Mouse (Mus musculus) adrenal gland, adult 8-10 months (tissue): ENCODE measurements around the gene Sf3b5. TPM values are rescaled to one million over a fixed set of nuclear protein-coding genes. Genes with fewer than 3 reads are reported as not detected.
A peak's percentile ranks its signal among the peaks of the same experiment; 100 is the strongest.
"Not testable (repeated sequence)": the region's sequence is repeated elsewhere in the genome, so short reads cannot be mapped to it uniquely, and the experiment has no call there.

Source experiments
- DNase-seq: peaks from one replicate; pipeline ENCODE4 v3.0.0; 2022
- total RNA-seq, 4 experiments: library from RNA; stranded (reverse); gene quantifications; 2 replicates each; pipeline ENCODE4 v1.2.4; 2022

Gene Sf3b5
- total RNA-seq, 4 experiments from 2014 or later, result 11.5 to 14.3 (median 12.5) TPM

DNA sequence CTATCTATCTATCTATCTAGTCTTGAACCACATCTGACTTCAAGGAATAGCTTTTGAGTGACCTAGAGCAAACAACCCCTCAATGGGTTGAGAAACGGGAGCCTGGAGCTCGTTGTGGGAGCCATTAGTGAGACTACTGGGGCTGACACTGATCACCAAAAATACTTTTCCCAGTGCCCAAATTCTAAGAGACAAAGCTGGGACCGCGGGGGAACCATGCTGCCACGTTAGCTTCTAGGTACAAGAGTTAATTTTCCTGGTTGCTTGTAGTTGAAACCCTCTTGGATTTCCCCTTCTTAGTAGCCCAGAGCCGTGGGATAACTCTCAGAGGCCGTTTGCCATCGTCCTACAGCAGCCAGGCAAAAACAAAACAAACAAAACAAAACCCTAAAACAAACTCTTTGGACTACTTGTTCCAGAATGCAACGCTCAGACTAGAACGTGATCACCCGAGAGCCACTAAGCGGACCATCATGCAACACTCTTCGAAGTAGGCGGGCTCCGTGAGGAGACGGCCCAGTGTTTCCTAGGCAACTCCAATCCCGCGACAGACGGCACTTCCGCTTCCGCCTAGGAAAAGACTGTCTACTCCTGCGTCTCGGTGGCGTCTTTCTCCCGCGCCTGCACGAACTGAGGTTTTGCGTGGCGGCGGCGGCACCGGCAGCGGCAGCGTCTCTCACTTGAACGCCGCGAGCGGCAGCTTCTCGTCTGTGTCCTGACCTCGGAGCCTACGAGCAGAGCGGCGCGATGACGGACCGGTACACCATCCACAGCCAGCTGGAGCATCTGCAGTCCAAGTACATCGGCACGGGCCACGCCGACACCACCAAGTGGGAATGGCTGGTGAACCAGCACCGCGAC lies 3.0 kb downstream of the Sf3b5 start:
- peak; percentile 96 for DNase-seq

DNA sequence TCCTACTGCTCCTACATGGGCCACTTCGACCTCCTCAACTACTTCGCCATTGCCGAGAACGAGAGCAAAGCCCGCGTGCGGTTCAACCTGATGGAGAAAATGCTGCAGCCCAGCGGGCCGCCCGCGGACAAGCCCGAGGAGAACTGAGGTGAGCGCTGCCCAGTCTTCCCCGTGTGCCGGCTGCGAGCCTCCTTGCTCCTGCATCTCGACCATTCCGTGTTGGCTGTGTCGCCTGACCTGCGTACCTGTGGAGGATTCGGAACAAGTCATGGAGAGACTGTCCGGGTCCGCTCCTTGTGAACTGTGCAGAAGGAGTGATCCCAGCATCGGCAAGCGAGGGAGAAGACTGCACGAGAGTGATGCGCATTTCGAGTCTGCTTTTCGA lies 3.6 kb downstream of the Sf3b5 start:
- no peak for DNase-seq

GRCm38 (mm10) chr10:13014026-13014425 lies 8.9 kb downstream of the Sf3b5 start:
- DNase-seq, result no peak

- DNase-seq, result no peak
Observed at GRCm38 (mm10) chr10:13016573-13016972, 11.4 kb downstream of the Sf3b5 start.

DNA sequence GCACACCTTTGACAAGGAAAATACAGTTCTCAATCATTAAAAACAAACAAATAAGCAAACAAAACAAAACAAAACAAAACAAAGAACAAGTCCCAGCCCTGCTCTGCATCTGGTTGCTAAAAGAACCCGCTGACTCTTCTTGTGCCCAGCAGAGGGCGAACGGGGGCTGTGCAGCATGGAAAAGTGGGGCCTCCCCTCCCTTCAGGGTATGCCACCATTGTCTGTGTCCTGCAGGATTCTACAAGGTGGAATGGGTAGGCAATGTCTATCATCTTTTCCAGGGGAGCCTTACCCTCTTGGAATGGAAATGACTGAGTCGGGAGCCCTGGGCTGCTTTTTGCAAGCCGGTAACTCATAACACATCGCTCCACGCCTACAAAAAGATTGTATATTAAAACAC lies 13.4 kb downstream of the Sf3b5 start:
- DNase-seq, result no peak

- no peak for DNase-seq
Observed at GRCm38 (mm10) chr10:13019026-13019425, 13.9 kb downstream of the Sf3b5 start.

DNA sequence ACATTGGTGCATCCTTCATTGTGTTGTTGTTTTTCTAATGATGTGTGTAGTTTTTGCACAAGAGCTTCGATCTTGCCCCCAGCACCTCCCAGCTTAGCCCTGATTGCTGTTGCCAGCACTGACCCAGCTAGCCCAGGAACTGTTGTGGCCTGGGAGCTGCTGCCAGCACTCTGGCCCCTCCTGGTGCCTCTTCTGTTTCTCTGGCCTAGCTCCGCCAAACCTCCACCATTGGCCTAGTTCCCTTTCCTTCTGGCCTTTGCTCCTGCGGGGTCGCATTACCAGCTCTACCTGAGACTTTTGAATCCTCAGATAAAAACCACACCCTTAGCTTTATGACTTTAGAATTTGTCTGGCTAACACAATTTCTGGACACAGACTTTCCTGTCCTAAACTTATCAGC lies 17.0 kb downstream of the Sf3b5 start:
- DNase-seq, result no peak

GRCm38 (mm10) chr10:13023985-13024384 lies 18.8 kb downstream of the Sf3b5 start:
- not testable (repeated sequence) for DNase-seq

- no peak for DNase-seq
Observed at GRCm38 (mm10) chr10:13027702-13028101, 22.6 kb downstream of the Sf3b5 start.

- DNase-seq, result no peak
Observed at GRCm38 (mm10) chr10:13028215-13028614, 23.1 kb downstream of the Sf3b5 start.

- no peak for DNase-seq
Observed at GRCm38 (mm10) chr10:13029416-13029815, 24.3 kb downstream of the Sf3b5 start.

GRCm38 (mm10) chr10:13035270-13035669 lies 30.1 kb downstream of the Sf3b5 start:
- DNase-seq, result no peak

DNA sequence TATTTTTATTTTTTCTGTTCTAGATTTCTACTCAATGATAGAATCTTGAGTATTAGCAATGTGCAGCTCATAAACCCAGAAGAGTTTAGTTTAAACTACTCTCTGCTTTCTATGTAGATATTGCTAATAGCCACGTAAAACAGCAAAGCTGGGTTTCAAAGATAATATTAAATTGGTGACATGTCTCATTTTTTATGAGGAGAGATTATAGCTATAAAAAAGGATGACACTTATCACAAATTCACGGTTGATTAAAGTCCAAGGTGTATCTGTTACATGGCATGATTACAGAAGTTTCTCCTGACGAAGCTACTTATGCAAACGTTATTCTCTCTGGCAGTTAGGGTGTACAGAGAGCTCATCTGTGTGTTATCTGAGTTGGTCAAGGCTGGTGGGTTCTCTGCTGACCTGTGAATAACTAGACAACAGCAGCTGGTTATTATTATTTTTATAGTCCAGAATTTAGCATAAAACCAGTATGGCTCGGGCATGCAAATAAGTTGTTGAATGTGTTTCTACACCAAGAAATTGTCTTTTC lies 34.6 kb downstream of the Sf3b5 start:
- DNase-seq, result no peak

GRCm38 (mm10) chr10:13044659-13045058 lies 39.5 kb downstream of the Sf3b5 start:
- no peak for DNase-seq

DNA sequence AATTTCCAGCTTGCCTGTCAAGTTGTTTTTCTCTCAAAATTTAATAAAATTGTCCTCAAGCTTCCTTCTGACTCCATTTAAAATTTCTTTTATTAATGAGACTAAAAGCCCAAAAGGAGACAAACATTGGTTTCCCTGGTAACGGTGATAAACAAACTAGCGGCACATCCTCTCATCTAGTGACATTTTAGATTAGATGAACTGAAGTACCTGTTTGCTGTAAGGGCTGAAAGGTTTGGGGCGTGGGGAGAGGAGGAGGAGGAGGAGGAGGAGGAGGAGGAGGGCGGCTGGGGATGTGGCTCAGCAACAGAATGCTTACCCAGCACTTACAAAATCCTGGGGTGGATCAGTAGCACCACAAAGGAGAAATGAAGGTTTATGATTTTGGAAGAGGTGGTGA lies 42.7 kb downstream of the Sf3b5 start:
- DNase-seq, result no peak

DNA sequence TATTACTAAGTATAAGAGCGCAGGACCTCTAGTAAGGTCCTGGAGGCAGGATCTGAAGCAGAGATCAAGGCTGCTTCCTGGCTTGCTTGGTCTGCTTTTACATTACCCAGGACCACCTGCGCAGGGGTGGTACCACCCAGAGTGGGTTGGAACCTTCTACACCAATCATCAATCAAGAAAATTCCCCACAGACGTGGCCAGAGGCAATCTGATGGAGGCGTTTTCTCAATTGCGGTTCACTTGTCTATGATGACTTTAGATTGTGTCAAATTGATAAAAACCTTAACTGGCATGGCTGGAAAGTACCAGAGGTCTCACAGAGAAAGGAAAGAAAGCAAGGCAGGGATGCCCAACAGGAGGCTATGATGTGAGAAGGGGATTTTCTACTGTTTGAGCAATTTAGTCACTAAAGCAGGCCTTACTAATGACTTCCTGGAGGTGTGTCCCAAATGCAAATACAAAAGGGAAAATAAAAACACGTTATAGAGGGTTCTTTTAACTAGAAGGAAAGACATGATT lies 51.8 kb downstream of the Sf3b5 start:
- no peak for DNase-seq

Other genes with a start within 250 kb of the Sf3b5 start
- 100 to 1,000 TPM in 3 of 4 experiments, 10 to 100 TPM in 1; 98.3 to 124 (median 123) TPM for gene Utrn, start 136.0 kb upstream of the Sf3b5 start, total RNA-seq
- gene Stx11, start 41.0 kb upstream of the Sf3b5 start, total RNA-seq, result 10 to 100 TPM in 1 of 4 experiments, 1 to 10 TPM in 3; 7.7 to 10.2 (median 8.5) TPM
- gene Plagl1, start 55.2 kb downstream of the Sf3b5 start, total RNA-seq, result 10 to 100 TPM in 2 of 4 experiments, 1 to 10 TPM in 2; 5.8 to 16.0 (median 11.3) TPM
- gene Zc2hc1b, start 172.7 kb downstream of the Sf3b5 start, total RNA-seq, result not detected
- gene Ltv1, start 187.8 kb downstream of the Sf3b5 start, total RNA-seq, result 10 to 100 TPM; 34.7 to 46.0 (median 40.2) TPM